Mouse (Mus musculus) CD4-positive naive resting alpha-beta T cell, adult 76 days (primary cell): ENCODE data around the gene Olfr1095. TPM values are rescaled to one million over a fixed set of nuclear protein-coding genes. Genes with fewer than 3 reads are reported as not detected.

Experiments used
- total RNA-seq: library from RNA; stranded (reverse); gene quantifications from one replicate; pipeline ENCODE4 v1.2.4, GENCODE M21; 2023

Olfr1095 gene
- total RNA-seq = not detected

GRCm38 (mm10) chr2:86851596-86851995 is at the start of gene Olfr1095:
Gene Olfr1095 (minus strand): TSS chr2:86851696.

GRCm38 (mm10) chr2:86892116-86892515 is 40.6 kb upstream of the Olfr1095 start, which contains the start of gene Olfr1097:
Gene Olfr1097 (minus strand): TSS chr2:86892216.

GRCm38 (mm10) chr2:86874702-86875101 is 23.2 kb upstream of the Olfr1095 start, which contains the start of gene Gm13723:
Gene Gm13723 (minus strand): TSS chr2:86874802.

GRCm38 (mm10) chr2:86824363-86824762 is 27.1 kb downstream of the Olfr1095 start, which contains the start of gene Olfr1094:
Gene Olfr1094 (plus strand): TSS chr2:86824663.

GRCm38 (mm10) chr2:86809918-86810317 is 41.6 kb downstream of the Olfr1095 start, which contains the start of gene Olfr141:
Gene Olfr141 (minus strand): TSS chr2:86810018.

Other genes with a start within 250 kb of the Olfr1095 start
- not detected for gene Olfr1084, start 212.0 kb downstream of the Olfr1095 start, total RNA-seq
- not detected for gene Olfr1085, start 189.7 kb downstream of the Olfr1095 start, total RNA-seq
- not detected for gene Olfr1086, start 171.6 kb downstream of the Olfr1095 start, total RNA-seq
- gene Olfr1087, start 153.3 kb downstream of the Olfr1095 start, total RNA-seq = not detected
- not detected for gene Olfr1089, start 118.0 kb downstream of the Olfr1095 start, total RNA-seq
- not detected for gene Olfr1090, start 92.7 kb downstream of the Olfr1095 start, total RNA-seq
- not detected for gene Olfr1093, start 69.2 kb downstream of the Olfr1095 start, total RNA-seq
- not detected for gene Olfr141, start 41.7 kb downstream of the Olfr1095 start, total RNA-seq
- not detected for gene Olfr1094, start 27.0 kb downstream of the Olfr1095 start, total RNA-seq
- gene Gm13723, start 23.1 kb upstream of the Olfr1095 start, total RNA-seq = not detected
- not detected for gene Olfr1097, start 40.5 kb upstream of the Olfr1095 start, total RNA-seq
- not detected for gene Olfr1098, start 72.8 kb upstream of the Olfr1095 start, total RNA-seq
- gene Olfr1099, start 109.0 kb upstream of the Olfr1095 start, total RNA-seq = not detected
- not detected for gene Olfr1100, start 128.3 kb upstream of the Olfr1095 start, total RNA-seq
- not detected for gene Olfr1101, start 139.5 kb upstream of the Olfr1095 start, total RNA-seq
- not detected for gene Olfr1102, start 146.7 kb upstream of the Olfr1095 start, total RNA-seq
- not detected for gene Olfr1104, start 175.4 kb upstream of the Olfr1095 start, total RNA-seq
- gene Olfr1105, start 184.8 kb upstream of the Olfr1095 start, total RNA-seq = not detected
- gene Olfr1106, start 200.6 kb upstream of the Olfr1095 start, total RNA-seq = not detected
- gene Olfr1107, start 224.1 kb upstream of the Olfr1095 start, total RNA-seq = not detected
- not detected for gene Olfr1109, start 244.3 kb upstream of the Olfr1095 start, total RNA-seq